Mouse (Mus musculus) bone marrow macrophage, adult 2 months (primary cell): ENCODE measurements around the gene Shb. TPM values are rescaled to one million over a fixed set of nuclear protein-coding genes. Genes with fewer than 3 reads are reported as not detected.
A peak's percentile ranks its signal among the peaks of the same experiment; 100 is the strongest.

ENCODE experiments used
- H3K27ac ChIP-seq: 2 replicates; pipeline ENCODE4 v1.5.1; 2012; ENCODE audit warnings: low read depth, low read length; ENCODE audit not compliant: insufficient read depth
- H3K4me1 ChIP-seq: 2 replicates; pipeline ENCODE4 v1.6.1; 2012; ENCODE audit warnings: low read length; ENCODE audit not compliant: control insufficient read depth, insufficient read depth
- H3K4me3 ChIP-seq: 2 replicates; pipeline ENCODE4 v1.5.1; 2012; ENCODE audit warnings: mild to moderate bottlenecking, low read length, moderate library complexity; ENCODE audit not compliant: insufficient read depth
- CTCF ChIP-seq: IDR thresholded peaks from 2 replicates; pipeline ENCODE4 v1.5.1; 2012; ENCODE audit warnings: low read depth, mild to moderate bottlenecking, low read length, moderate library complexity
- POLR2A ChIP-seq: IDR thresholded peaks from 2 replicates; pipeline ENCODE4 v1.6.1; 2012; ENCODE audit warnings: mild to moderate bottlenecking, low read depth, low read length, borderline replicate concordance
- polyA plus RNA-seq: library from polyadenylated mRNA; stranded (reverse); fragments of >200 nt; gene quantifications from 2 replicates; pipeline ENCODE4 v1.2.4, GENCODE M21; 2012; ENCODE audit not compliant: missing spikeins, insufficient read depth, insufficient read length

Shb gene
- polyA plus RNA-seq, 1 experiment = 9.8 TPM

DNA sequence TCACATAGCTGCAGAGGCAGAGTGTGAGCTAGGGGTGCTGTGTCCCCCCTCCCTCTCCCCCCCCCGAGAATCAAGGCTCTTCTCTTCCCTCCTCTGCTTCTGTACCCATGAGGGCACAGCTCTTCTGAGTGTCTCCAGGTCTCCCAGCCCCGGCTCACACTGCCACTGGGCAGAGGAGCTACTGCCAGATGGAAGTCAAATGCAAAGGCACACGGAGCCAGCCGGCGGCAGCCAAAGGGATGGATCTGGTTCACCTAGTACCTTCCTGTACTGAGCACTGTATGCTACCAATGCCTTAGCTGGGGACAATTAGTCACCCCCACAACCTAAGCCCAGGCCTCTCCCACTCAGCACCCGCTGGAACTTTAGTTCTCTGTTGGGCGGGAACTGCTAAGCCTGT lies 116.0 kb downstream of the Shb start:
- TF ChIP-seq CTCF (no peak), POLR2A (no peak)
- Histone ChIP-seq H3K4me3 (no peak overlapping the region), H3K4me1 (no peaks in the 10 kb centered on the region), H3K27ac (no peak overlapping the region)

DNA sequence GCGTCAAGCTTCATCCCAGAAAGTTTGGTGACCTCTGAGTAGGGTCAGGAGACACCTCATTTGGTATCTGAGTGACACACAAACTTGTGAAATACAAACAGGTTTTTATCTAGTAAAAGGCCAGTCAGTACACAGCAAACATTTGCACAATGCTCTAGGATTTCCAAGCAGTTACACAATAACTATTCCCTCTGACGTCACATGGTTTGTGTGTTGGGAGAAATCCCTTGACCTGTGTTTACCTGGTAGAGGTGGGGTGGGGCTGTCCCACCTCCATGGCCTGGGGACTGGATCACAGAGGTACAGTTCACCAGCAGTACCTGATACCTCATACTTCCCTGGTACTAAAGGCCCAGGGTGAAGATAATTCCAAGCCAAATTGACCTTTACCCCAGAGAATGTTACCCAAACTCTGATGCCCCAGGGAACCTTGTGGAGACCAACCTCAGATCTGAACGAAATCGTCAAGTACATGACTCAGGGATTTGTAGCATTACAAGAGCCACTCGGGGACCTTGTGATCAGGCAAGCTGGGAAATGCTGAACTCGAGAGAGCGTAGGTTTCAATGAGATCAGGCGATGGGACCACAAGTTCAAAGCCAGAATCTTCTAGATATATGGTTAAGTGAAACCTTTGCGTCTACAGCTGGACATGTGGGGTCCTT lies 118.5 kb downstream of the Shb start:
- Histone ChIP-seq H3K27ac (no peak overlapping the region), H3K4me1 (peaks cover 10% of the 10 kb centered on the region), H3K4me3 (no peak overlapping the region)
- TF ChIP-seq CTCF = no peak
- no peak for TF ChIP-seq POLR2A

DNA sequence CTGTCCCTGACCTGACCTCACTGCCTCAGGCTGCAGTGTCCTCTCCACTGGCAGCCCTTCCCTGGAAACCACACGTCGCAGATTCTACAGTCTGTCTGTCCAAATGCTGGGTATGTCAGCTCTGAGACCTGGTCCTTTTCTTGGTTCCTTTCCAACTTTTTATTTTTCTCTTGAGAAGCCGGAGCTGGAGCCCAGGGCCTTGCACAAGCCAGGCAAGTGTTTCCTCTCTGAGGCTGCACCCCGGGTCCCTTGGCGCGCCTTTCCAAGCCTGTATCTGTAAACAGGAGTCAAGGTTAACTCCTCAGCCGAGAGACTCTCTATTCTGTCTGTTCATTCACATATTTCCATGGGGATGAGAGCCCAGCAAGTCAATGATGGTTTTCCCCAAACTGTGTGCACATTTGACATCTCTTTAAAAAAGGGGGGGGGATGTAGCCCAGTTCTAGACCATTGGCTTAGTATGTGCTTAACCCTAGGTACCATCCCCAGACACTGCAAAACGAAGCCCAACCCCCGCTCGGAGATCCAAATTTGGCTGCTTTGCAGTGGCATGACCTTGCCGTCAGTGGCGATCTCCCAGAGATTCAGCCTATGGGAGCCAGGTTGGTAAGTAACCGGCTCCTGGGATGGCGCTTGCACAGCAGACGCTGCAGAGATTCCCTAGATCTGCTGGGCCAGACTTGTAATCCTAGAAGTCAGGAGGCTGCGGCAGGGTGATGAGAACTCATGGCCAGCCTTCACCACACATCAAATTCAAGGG lies 119.7 kb downstream of the Shb start:
- TF ChIP-seq CTCF = no peak
- TF ChIP-seq POLR2A = no peak
- Histone ChIP-seq H3K27ac (no peak overlapping the region), H3K4me1 (peaks cover 10% of the 10 kb centered on the region), H3K4me3 (no peak overlapping the region)

DNA sequence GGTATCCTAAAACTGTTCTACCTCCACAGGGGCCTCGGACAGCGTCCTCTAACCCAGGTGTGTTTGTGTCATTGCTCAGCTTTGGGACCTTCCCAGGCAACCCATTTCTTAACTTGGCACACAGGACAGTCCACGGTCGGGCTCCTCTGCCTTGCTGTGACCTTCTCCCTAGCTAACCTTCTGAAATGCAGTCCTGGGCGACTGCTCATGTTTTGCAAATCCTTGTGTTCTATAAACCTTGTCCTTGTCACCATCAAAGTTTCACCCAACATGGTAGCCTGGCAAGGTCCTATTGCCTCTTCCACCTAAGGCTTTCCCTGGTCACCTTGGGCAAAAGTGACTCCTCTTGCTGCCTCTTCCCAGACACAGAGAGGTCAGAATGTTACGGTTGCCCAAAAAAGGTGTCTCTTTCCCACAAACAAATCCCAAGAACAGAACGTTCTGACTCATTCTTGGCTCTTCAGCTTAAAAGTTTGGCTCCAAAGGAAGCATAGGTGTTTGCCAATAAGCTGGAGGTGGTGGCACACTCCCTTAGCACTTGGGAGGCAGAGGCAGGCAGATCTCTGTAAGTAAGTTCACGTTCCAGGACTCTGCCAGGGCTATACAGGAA lies 121.0 kb downstream of the Shb start:
- Histone ChIP-seq H3K4me1 (peaks cover 15% of the 10 kb centered on the region), H3K4me3 (no peak overlapping the region), H3K27ac (no peak overlapping the region)
- TF ChIP-seq POLR2A = no peak

DNA sequence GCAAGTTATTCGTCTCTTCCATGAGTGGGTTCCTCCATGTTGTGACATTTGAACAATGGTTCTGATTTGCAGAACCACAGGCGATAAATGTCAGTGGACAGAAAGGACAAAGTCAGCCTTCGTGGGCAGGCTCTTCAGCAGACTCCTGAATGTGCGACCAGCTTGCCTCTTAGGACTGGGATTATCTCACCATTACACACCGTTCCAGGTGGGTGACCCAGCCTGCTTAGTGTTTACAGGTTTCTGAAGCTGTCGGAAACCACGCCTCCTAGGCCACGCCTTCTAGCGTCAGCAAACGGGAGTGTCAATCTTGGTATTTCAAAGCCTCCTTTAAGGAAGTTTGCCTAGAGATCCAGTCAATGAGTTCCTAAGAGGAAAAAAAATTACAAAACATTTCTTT lies 123.0 kb downstream of the Shb start:
- Histone ChIP-seq H3K27ac (peak overlapping the region; percentile 68), H3K4me1 (peaks cover 17% of the 10 kb centered on the region), H3K4me3 (peak overlapping the region; percentile 81)
- TF ChIP-seq POLR2A (no peak), CTCF (no peak)

DNA sequence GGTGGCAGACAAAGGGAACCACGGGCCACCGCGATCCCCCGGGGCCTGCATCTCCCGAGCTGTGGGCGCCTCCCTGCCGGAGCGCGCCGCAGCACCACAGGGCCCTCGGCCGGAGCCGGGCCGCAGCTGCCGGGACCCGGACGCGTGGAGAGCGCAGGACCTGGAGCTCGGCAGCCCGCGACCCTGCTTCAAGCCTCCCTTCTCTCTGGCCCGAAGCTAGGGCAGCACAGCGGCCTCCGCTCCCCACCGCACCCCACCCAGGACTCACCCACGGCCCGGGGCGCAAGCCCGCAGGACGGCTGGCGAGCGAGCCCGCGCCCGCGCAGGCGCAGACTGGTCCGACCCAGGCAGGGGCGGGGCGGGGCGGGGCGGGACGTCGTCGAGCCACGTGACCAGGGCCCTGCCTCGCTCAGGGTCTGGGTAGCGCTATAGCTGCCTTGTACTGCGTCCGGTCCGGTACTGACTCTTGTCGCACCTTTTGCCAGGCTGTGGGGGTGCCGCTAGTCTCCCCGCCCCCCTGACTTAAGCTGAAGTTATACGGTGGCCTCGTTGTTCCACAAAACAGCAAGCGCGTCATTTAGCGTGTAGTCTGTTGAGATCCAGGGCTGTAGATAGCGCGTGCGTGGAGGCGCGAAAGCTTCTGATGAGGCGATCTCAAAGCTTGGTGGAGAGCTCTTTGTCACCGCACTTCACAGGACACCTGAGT lies 123.7 kb downstream of the Shb start, which contains the start of gene Slc25a51:
Gene Slc25a51, minus strand, starts transcription at position 340 of the 706 bp plus-strand sequence.
- TF ChIP-seq CTCF (no peak), POLR2A (peak; percentile 79; the same call in 1 of the 2 replicates)
- H3K27ac ChIP-seq = peak within 1 kb of the TSS; percentile 68
- peaks cover 17% of the 10 kb centered on the region for H3K4me1 ChIP-seq
- H3K4me3 ChIP-seq = peak within 1 kb of the TSS; percentile 81

DNA sequence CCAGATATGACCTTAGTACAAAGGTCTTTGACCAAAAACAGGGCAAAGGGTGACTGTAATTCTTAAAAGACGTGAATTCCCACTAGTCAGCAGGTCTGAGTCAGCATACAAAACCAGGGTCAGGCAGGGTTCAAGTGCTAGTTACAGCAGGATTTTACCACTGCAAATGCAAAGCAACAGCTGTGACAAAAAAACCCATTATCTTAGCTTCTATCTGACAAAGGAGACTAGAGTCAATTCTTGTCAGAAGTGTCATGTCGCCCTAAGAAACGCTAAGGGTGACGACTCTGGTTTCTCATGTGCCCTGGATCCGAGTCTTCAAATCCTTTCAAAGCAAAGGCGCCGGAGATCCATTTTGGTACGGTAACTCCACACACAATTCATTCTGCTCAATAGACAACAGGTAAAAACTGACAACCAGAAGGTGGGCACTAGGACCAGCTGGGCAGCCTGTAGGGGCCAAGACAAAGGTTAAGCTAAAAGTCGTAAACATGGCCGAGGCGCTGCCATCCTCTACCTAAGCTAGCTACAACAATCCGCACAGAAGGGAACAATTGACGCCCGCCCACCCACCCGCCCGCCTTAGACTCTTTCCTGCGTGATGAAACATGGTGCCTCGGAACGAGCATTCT lies 124.5 kb downstream of the Shb start:
- H3K27ac ChIP-seq = peak overlapping the region; percentile 66
- H3K4me1 ChIP-seq = peaks cover 17% of the 10 kb centered on the region
- peak overlapping the region; percentile 81 for H3K4me3 ChIP-seq
- TF ChIP-seq POLR2A = no peak
- no peak for TF ChIP-seq CTCF

DNA sequence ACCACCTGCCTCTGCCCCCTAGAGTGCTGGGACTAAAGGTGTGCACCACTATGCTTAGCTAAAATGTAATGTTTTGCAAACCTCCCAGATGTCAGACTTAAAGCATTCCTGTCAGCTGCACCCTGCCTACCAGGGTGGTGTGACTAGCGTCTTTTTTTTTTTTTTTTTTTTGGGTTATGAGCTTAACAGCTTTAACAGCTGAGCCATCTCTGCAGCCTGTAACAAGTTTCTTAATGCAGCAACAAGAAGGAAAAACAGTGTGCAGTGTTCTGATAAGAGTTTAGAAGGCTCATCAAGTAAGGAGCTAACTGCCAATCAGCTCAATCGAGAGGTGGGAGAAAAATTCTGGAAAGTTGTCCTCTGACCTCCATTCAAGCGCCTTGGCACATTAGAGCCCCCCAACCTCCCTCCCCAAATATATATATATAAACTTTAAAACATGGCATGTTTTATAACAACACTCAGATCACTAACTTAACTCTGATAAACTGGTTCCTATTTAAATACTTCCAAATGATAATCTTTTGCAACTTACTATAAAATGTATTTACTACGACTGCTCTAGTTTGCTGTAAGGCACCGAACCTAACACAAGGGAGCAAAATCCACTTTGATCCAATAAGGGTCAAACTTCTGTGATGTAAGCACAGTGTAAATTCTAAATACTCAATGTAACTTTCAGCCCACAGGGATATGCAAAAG lies 125.1 kb downstream of the Shb start:
- H3K4me1 ChIP-seq = peaks cover 17% of the 10 kb centered on the region
- peak overlapping the region; percentile 81; the same call in 1 of the 2 replicates for H3K4me3 ChIP-seq
- TF ChIP-seq POLR2A (no peak), CTCF (no peak)
- no peak overlapping the region for H3K27ac ChIP-seq

DNA sequence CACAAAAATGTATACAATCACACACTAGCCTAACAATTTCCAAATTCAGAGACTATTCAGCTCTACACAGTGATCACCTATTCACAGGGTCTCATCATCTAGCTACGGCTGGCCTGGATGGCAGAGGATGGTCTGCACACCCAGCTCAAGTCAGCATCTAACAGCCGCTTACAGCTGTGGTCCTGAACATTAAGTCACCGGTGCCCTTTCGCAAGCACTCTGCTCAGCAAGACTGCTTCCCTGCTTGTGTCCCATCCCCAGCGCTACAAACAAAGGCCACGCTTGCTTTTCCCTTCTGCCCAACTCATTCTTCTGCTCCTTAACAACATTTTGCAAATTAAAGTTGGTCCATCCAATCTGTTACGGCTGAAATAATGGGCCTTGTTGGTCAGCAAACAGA lies 125.9 kb downstream of the Shb start:
- Histone ChIP-seq H3K4me3 (no peak overlapping the region), H3K4me1 (peaks cover 17% of the 10 kb centered on the region), H3K27ac (no peak overlapping the region)
- TF ChIP-seq POLR2A = no peak
- no peak for TF ChIP-seq CTCF

DNA sequence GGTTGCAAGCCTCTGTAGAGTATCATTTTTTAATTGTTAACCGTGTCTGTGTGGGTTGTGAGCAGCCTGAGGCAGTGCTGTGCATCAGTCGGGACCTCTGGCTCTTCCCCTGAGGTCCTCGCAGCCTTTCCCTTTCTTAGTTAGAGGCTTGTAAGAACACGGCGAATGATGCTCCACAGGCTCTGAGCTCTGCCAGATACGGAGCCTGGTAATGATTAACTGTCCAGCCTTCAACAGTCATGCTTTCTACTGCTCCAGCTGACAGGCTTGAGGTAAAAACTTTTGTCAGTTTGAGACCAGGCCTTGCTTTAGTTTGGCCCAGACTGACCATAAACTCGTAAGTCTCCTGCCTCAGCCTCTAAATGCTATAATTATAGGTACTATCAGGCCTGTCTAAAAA lies 127.0 kb downstream of the Shb start:
- H3K4me1 ChIP-seq = peaks cover 14% of the 10 kb centered on the region
- TF ChIP-seq POLR2A = no peak
- no peak for TF ChIP-seq CTCF
- no peak overlapping the region for H3K27ac ChIP-seq
- H3K4me3 ChIP-seq = no peak overlapping the region
